Mouse (Mus musculus) limb, embryonic 10.5 days (tissue): Measurements from ENCODE around the gene D8Ertd738e. TPM values are rescaled to one million over a fixed set of nuclear protein-coding genes. Genes with fewer than 3 reads are reported as not detected.

ENCODE experiments used
- DNase-seq: peaks from one replicate; pipeline ENCODE4 v3.0.0-alpha.2; 2017; ENCODE audit warnings: low spot score
- H3K27ac ChIP-seq: fragments of 300-500 bp; sonication (generic); 2 replicates; pipeline ENCODE4 v1.5.1; 2016; ENCODE audit warnings: mild to moderate bottlenecking
- H3K27me3 ChIP-seq: fragments of 300-500 bp; sonication (generic); 2 replicates; pipeline ENCODE4 v1.6.1; 2016; ENCODE audit warnings: low read depth, mild to moderate bottlenecking; ENCODE audit not compliant: poor library complexity, severe bottlenecking
- H3K36me3 ChIP-seq: fragments of 300-500 bp; sonication (generic); 2 replicates; pipeline ENCODE4 v1.6.1; 2016; ENCODE audit warnings: mild to moderate bottlenecking, moderate library complexity
- H3K4me1 ChIP-seq: fragments of 300-500 bp; sonication (generic); 2 replicates; pipeline ENCODE4 v1.6.1; 2016
- H3K4me3 ChIP-seq: fragments of 300-500 bp; sonication (generic); 2 replicates; pipeline ENCODE4 v1.5.1; 2016; ENCODE audit warnings: mild to moderate bottlenecking, moderate library complexity
- H3K9me3 ChIP-seq: fragments of 300-500 bp; sonication (generic); replicated peaks from 2 replicates; pipeline ENCODE4 v1.6.1; 2016; ENCODE audit warnings: mild to moderate bottlenecking
- WGBS: fragments of 180-500 bp; shearing (Covaris S2); methylation state at CpG from one replicate; pipeline ENCODE4 v1.1.7; 2016; 5-methylcytosine and 5-hydroxymethylcytosine counted together
- polyA plus RNA-seq: library from polyadenylated mRNA; unstranded; fragments of >200 nt; fragmentation: Nextera tagmentation; extraction: Ambion mirVana; gene quantifications from 2 replicates; pipeline ENCODE4 v1.2.1, GENCODE M21; 2016

Gene D8Ertd738e
- polyA plus RNA-seq, 1 experiment from 2014 or later, result 420 TPM

DNA sequence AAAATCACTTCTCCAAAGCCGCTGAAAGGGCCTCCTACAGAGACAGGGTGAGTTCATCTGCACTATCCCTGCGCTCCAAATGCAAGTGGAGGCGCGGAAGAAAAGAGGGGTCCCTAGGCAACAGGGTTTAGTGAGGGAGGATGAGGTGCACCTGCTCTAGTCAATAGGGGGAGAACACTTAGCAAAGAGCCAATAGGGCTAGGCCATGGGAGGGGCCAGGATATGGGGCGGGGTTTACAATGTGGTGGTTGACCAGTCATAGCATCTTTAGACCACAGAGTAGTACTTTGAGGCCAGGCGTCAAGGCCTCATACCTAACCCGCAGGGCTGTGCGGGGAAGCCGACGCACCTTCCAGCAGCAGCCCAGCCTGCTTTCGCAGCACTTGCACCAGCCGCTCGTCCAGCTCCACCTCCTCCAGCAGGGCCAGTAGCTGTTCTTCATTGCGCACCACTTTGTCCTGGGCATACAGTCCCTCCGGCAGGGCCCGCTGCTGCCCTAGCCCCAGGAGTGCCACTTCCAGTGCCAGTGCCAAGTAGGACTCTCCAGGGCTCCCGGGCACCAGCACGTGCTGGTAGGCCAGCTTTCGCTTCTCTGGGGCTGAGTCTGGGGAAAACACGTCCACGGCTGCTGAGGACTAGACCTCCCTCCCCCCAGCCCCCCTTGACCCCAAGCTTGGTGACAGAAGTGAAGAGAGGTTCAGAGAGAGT, 26.0 kb downstream of the D8Ertd738e start:
- Histone ChIP-seq H3K27ac (no peak overlapping the region), H3K4me1 (no peaks in the 10 kb centered on the region), H3K9me3 (no peaks in the 10 kb centered on the region), H3K4me3 (no peak overlapping the region), H3K27me3 (no peaks in the 10 kb centered on the region), H3K36me3 (peaks cover 99% of the 10 kb centered on the region)
- no peak for DNase-seq
- 81% methylated on average over 21 of the region's 21 CpGs for WGBS

DNA sequence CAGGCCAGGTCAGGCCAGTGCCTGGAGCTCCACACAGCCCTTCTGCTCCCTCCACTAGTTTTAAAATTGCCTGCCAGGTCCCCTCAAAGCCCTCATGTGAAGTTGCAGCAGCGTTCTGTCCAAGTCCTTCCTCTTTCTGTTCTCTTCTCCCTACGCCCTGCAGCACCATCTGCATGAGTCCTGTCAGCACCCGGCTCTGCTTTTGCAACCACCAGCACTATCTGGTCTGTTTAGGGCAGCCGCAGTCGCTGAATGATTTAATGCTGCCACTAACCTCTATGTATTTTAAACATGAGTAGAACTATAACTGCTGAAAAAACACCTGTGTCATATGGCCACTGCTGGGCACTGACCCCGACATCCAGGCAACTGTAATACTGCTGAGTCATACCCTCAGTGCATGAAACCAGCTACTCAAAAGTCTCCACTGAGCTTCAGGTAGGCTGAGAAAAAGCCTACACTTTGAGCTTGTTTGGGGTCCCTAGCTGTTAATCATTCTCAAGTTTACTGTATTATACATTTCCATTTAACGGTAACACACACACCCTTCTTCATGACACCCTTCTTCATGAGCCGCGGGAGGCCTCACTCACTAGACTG, 26.9 kb downstream of the D8Ertd738e start:
- H3K4me1 ChIP-seq, result no peaks in the 10 kb centered on the region
- H3K9me3 ChIP-seq, result no peaks in the 10 kb centered on the region
- no peak for DNase-seq
- WGBS, result 92% methylated on average over 9 of the region's 9 CpGs
- peaks cover 99% of the 10 kb centered on the region for H3K36me3 ChIP-seq
- H3K27ac ChIP-seq, result no peak overlapping the region
- no peak overlapping the region for H3K4me3 ChIP-seq
- no peaks in the 10 kb centered on the region for H3K27me3 ChIP-seq

DNA sequence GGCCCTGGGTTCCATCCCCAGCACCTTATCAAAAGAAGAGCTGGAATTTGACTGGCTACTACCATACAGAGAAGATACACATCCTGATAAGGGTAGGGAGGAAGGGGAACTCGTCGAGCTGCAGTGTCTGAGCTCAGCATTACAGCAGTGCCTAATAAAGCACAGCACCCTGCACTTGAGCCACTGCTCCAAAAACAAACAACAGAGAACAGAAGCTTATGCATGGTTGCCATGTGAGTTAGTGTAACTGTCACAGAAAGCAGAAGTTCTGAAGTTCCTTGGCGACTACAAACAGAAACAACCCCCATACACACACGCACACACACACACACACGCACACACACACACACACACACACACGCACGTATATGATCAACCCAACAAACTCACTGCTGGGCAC, 29.4 kb downstream of the D8Ertd738e start:
- peaks cover 99% of the 10 kb centered on the region for H3K36me3 ChIP-seq
- WGBS, result 86% methylated on average over 7 of the region's 7 CpGs
- DNase-seq, result no peak
- no peak overlapping the region for H3K27ac ChIP-seq
- H3K9me3 ChIP-seq, result no peaks in the 10 kb centered on the region
- H3K4me1 ChIP-seq, result no peaks in the 10 kb centered on the region
- H3K27me3 ChIP-seq, result no peaks in the 10 kb centered on the region
- no peak overlapping the region for H3K4me3 ChIP-seq

DNA sequence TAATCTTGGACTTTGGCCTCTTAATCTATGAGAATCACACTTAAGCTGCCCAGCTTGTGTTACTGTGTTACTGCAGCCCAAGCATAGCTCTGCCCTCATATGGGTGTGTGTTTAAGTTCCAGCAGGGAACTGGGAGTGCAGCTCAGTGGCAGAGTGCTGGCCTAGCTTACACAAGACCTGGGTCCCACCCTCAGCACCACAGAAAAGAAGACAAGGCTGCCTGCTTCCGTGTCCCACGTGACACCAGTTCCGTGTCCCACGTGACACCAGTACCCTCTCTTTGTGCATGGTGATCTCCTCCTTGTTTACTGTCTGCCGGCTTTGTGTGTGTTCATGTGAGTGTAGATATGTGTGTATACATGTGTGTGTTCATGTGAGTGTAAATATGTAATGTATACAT, 31.4 kb downstream of the D8Ertd738e start:
- DNase-seq, result no peak
- H3K4me1 ChIP-seq, result no peaks in the 10 kb centered on the region
- WGBS, result 99% methylated on average over 5 of the region's 5 CpGs

DNA sequence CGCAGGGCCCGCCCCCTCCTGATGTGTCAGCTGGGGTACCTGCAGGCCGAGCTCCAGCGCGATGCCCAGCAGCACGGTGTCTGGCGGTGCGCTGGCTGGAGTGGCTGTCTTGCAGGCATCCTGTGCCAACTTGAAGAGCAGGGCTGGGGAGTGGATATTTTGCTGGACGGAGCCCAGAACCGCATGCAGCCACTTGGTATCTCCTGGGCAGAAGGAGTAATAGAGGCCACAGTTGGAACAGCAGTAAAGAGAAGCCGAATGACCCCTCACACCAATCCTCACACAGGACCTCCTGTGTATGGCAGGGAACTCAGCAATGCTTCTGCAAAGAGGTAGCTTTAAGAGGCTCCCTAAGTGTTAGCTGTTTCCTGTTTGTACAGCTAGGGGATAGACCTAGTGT, 32.3 kb downstream of the D8Ertd738e start:
- Histone ChIP-seq H3K4me1 (no peaks in the 10 kb centered on the region), H3K27me3 (no peaks in the 10 kb centered on the region), H3K4me3 (no peak overlapping the region), H3K9me3 (no peaks in the 10 kb centered on the region), H3K27ac (no peak overlapping the region), H3K36me3 (peaks cover 99% of the 10 kb centered on the region)
- DNase-seq, result no peak
- WGBS, result 95% methylated on average over 11 of the region's 11 CpGs

More for the DNA sequence above, 31.4 kb downstream of the D8Ertd738e start:
- peaks cover 99% of the 10 kb centered on the region for H3K36me3 ChIP-seq
- H3K27me3 ChIP-seq, result no peaks in the 10 kb centered on the region
- no peak overlapping the region for H3K4me3 ChIP-seq
- no peak overlapping the region for H3K27ac ChIP-seq
- H3K9me3 ChIP-seq, result no peaks in the 10 kb centered on the region

DNA sequence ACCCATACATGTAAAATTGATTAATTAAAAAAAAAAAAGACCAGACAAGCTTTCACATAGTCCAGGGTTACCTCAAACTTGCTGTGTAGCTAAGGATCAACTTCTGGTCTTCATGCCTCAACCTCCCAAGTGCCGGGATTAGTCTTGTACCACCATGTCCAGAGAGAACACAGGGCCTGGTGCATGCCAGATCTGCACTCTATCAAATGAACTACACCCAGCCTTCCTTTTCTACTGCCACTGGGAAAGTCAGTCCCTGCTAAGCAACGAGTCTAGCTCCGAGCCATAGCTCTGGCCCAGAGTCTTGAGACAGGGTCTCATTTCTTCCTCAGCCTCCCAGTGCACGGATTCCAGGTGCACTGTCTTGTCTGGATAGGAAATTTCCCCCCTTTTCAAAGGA, 36.2 kb downstream of the D8Ertd738e start:
- peaks cover 99% of the 10 kb centered on the region for H3K36me3 ChIP-seq
- H3K27ac ChIP-seq, result no peak overlapping the region
- H3K4me1 ChIP-seq, result peaks cover 15% of the 10 kb centered on the region
- no peak for DNase-seq
- WGBS, result 95% methylated on average over 4 of the region's 4 CpGs
- no peaks in the 10 kb centered on the region for H3K9me3 ChIP-seq
- H3K4me3 ChIP-seq, result no peak overlapping the region
- H3K27me3 ChIP-seq, result no peaks in the 10 kb centered on the region

DNA sequence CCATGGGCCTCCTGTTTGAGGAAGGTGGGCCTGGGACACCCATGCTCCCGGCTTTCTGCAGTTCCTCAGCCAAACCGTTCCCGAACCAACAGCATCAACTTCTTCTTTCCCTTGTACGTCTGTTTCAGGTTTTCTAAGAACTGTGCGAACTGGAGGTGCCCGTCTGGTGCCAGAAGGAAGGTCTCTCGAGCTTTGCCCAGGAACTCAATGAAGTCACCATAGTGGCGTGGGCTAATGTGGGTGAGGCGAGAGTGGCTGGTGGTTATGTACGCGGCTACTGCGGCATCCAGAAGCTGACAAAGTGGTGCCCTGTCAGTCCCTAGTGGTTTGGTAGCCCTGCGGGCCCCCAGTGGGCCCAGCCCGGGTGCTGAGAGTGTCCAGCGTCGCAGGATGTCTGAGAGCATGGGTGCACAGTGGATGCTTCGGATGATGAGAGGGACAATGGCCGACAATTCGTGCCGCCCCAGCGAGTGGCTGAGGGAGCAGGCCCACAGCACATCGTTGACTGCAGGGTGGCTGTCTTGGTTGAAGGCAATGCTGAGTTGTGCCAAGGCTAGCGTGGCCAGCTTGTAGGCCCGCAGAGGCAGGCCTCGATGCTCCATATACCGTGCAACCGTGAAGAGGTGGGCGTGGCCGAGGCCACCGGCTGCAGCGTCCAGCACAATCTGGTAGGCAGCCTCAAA, 37.5 kb downstream of the D8Ertd738e start:
- 93% methylated on average over 31 of the region's 31 CpGs for WGBS
- Histone ChIP-seq H3K27me3 (no peaks in the 10 kb centered on the region), H3K36me3 (peaks cover 91% of the 10 kb centered on the region), H3K4me3 (no peak overlapping the region), H3K27ac (no peak overlapping the region), H3K9me3 (no peaks in the 10 kb centered on the region), H3K4me1 (peaks cover 25% of the 10 kb centered on the region)
- DNase-seq, result no peak

DNA sequence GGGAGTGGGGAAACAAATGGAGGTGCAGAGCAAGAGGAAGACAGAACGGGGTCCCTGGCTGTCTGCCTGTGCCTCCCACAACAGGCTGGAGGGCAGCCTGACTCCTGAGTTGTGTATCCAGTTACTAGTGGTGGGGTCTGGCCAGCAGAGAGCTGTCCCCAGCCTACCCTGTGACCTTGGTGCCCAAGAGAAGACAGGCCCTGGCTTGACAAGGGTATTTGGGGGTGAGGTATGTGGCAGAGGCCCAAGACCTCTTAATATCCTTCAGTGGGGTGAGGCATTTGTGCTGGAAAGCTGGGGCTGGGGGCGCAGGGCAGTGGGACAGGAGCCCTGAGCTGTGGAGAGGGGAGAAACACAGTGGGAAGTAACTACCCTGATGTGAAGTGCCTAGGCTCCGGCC, 38.3 kb downstream of the D8Ertd738e start:
- H3K27me3 ChIP-seq, result no peaks in the 10 kb centered on the region
- H3K36me3 ChIP-seq, result peaks cover 89% of the 10 kb centered on the region
- no peak overlapping the region for H3K27ac ChIP-seq
- peaks cover 25% of the 10 kb centered on the region for H3K4me1 ChIP-seq
- H3K9me3 ChIP-seq, result no peaks in the 10 kb centered on the region
- no peak overlapping the region for H3K4me3 ChIP-seq
- DNase-seq, result no peak
- WGBS, result 94% methylated on average over 3 of the region's 3 CpGs

DNA sequence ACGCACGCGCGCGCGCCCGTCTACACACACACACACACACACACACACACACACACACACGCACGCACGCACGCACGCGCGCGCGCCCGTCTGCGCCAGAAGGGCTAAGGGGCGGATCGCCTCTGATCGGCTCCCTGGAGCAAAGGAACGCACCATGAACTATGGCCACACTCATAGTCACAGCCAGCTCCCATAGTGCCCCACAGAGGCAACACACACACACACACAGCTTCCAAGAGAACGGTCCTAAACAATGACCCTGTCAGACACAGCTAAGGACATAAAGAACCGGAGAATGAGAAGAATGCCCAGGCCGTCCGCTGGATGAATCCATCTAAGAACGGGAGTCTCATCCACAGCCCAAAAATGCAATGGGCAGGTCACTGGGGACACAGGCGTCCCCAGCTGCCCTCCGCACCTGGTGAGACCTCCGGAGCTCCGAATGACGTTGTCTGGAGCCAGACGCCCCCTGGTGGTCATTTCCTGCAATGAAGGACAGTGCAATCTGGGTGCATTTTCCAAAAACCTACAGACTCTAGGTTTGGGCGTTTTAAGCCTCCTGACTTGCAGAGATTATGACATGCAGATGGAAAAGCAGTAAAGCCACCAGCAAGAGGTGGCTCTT, 39.2 kb downstream of the D8Ertd738e start:
- Histone ChIP-seq H3K4me3 (no peak overlapping the region), H3K9me3 (no peaks in the 10 kb centered on the region), H3K4me1 (peaks cover 25% of the 10 kb centered on the region), H3K27me3 (no peaks in the 10 kb centered on the region), H3K36me3 (peaks cover 89% of the 10 kb centered on the region), H3K27ac (no peak overlapping the region)
- peak; percentile 90 for DNase-seq
- WGBS, result 63% methylated on average over 34 of the region's 34 CpGs

DNA sequence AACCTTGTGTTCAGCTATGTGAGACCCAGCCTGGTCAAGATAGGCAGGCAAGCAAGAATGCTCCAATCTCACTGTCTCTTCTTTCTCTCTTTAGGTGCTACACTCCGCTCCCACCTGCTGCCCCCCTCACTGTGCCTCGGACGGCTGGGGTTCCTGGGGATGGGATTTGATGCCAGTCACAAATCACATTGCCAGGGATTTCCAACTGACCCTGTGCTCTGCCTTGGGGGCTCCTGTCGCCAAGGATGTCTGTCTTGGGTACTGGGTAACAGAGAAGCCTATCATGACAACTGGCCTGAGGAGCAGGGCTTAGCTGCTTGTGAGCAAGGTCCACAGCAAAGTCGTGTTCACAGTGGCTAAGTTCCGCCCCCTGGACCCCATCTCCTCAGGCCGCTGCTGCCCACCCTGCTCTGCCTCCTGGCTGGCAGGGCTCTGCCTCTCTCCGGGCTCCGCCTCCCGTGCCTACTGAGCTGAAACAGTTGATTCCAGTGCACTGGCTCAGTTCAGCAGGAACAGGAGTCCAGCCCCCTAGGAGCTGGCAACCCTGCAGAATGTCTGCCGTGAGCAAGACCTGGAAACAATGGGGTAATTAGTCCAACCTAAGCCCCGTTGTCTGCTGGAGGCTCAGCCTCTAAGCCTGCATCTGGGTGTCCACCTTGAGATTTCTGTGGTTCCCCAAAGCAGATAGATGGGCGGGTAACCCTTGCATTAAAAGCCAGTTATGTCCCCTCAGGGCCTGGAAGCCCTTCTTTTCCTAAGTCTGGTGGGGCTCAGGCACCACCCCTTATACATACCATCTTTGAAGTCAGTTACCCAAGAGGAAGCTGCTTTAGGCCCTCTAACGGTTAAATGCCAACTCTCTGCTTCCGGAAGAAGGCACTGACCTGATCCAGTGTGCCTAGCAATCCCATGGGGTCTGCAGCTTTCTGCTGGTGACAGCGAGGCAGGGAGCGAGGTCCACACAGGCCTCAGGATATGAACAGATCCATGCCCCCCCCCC, 40.8 kb downstream of the D8Ertd738e start:
- Histone ChIP-seq H3K4me3 (no peak overlapping the region), H3K27me3 (no peaks in the 10 kb centered on the region), H3K36me3 (peaks cover 76% of the 10 kb centered on the region), H3K27ac (peak overlapping the region; percentile 58; the same call in 1 of the 2 replicates), H3K9me3 (no peaks in the 10 kb centered on the region), H3K4me1 (peaks cover 32% of the 10 kb centered on the region)
- WGBS, result 71% methylated on average over 17 of the region's 17 CpGs
- DNase-seq, result no peak

DNA sequence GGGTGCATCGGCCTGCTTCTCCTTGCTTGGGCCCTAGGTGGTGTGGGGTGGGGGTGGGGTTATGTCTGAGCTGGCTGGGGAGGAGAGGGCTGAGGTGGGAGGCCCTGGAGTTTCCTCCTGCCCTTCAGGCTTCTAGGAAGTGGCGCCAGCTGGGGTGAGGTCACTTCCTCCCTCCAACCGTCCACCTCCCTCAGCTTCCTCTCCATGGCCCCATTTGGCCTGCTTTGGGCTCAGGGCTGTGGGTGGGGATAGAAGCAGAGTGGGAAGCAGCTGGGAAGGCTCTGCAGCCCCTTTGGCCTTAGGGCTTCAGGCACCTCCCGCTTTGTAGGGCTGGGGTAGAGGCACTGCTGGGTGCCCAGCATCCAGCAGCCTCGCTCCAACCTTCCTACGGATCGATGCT, 41.7 kb downstream of the D8Ertd738e start:
- no peaks in the 10 kb centered on the region for H3K9me3 ChIP-seq
- DNase-seq, result no peak
- H3K27me3 ChIP-seq, result no peaks in the 10 kb centered on the region
- peaks cover 41% of the 10 kb centered on the region for H3K4me1 ChIP-seq
- peaks cover 67% of the 10 kb centered on the region for H3K36me3 ChIP-seq
- WGBS, result 58% methylated on average over 7 of the region's 7 CpGs
- no peak overlapping the region for H3K4me3 ChIP-seq
- peak overlapping the region; percentile 58; the same call in 1 of the 2 replicates for H3K27ac ChIP-seq

DNA sequence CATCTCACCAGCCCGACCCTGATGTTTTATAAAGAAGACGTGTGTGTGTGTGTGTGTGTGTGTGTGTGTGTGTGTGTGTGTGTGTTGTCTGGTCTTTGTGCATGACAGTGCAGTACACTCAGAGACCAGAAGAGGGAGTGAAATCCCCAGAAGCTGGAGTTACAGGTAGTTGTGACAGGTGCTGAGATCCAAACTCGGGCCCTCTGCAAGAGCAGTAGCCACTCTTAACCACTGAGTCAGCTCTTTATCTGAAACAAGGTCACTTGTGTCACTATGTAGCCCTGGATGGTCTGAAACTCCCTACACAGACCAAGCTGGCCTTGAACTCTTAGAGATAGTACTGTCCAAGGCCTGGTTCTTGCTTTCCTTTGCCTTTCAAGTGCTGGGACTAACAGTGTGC, 42.9 kb downstream of the D8Ertd738e start:
- no peak overlapping the region for H3K4me3 ChIP-seq
- no peak overlapping the region for H3K27ac ChIP-seq
- WGBS, result 90% methylated on average over 3 of the region's 3 CpGs
- H3K27me3 ChIP-seq, result no peaks in the 10 kb centered on the region; the same call in 1 of the 2 replicates
- no peak for DNase-seq
- peaks cover 52% of the 10 kb centered on the region for H3K4me1 ChIP-seq
- no peaks in the 10 kb centered on the region for H3K9me3 ChIP-seq
- H3K36me3 ChIP-seq, result peaks cover 60% of the 10 kb centered on the region
